9 mouse cellular contexts compared by ENCODE assay signal in genomic region chr19:38238213-38238951, GRCm38 (mm10). TPM values are rescaled to one million over a fixed set of nuclear protein-coding genes. Genes with fewer than 3 reads are reported as not detected.
DNase-seq lines count a peak whose midpoint lies in the region; ATAC-seq and TF ChIP-seq lines count a peak whose summit lies in the region.
"Had no signal": no experiment of that assay in that cellular context is flagged by ENCODE, and none has a peak within 500 bp of the region (broad histone marks: within the 10 kb centered on the region; RNA-seq: fewer than 3 reads in every experiment).

No protein-coding gene starts in this region.

- H3K27me3 ChIP-seq in embryonic facial prominence, embryonic 10.5 days (replicated peaks; ENCODE audit: low read depth, poor library complexity, severe bottlenecking): no peaks in the 10 kb centered on the region
- no peaks in the 10 kb centered on the region for H3K27me3 ChIP-seq in intestine, embryonic 16.5 days (replicated peaks; ENCODE audit: control insufficient read depth, insufficient read depth, low read length)
- no peaks in the 10 kb centered on the region for H3K27me3 ChIP-seq in midbrain, postnatal 0 days (ENCODE audit: insufficient read depth, low read length)
- H3K27me3 ChIP-seq in kidney, embryonic 14.5 days (ENCODE audit: control insufficient read depth, insufficient read depth, low read length): no peaks in the 10 kb centered on the region
- H3K27me3 ChIP-seq: heart, embryonic 13.5 days had no signal

- H3K9ac ChIP-seq in intestine, embryonic 16.5 days (ENCODE audit: low read depth, low read length): no peak overlapping the region
- H3K9ac ChIP-seq in midbrain, postnatal 0 days (replicated peaks; ENCODE audit: low read length, poor library complexity, severe bottlenecking): no peak overlapping the region
- no peak overlapping the region for H3K9ac ChIP-seq in kidney, embryonic 14.5 days (ENCODE audit: low read depth, low read length)
- H3K9ac ChIP-seq: heart, embryonic 13.5 days had no signal

- DNase-seq in embryonic facial prominence, embryonic 10.5 days (ENCODE audit: low spot score): no peak
- peak; percentile 53 for DNase-seq in midbrain, postnatal 0 days (ENCODE audit: low spot score)
- no peak for DNase-seq in adipocyte (ENCODE audit: low spot score)
- DNase-seq in T-cell, adult 2 months (ENCODE audit: low spot score): no peak
- no peak for DNase-seq in gastrocnemius, postnatal 4 days (ENCODE audit: low spot score in 2 of 2)

- H3K36me3 ChIP-seq in embryonic facial prominence, embryonic 10.5 days (replicated peaks): no peaks in the 10 kb centered on the region
- H3K36me3 ChIP-seq in intestine, embryonic 16.5 days (ENCODE audit: control insufficient read depth, insufficient read depth, low read length): no peaks in the 10 kb centered on the region
- no peaks in the 10 kb centered on the region for H3K36me3 ChIP-seq in midbrain, postnatal 0 days (ENCODE audit: insufficient read depth, low read length)
- H3K36me3 ChIP-seq in kidney, embryonic 14.5 days (ENCODE audit: control insufficient read depth, insufficient read depth, low read length): no peaks in the 10 kb centered on the region
- H3K36me3 ChIP-seq: heart, embryonic 13.5 days had no signal

- TF ChIP-seq CTCF in midbrain, postnatal 0 days (IDR thresholded peaks at IDR 0.05): no peak

- H3K4me2 ChIP-seq in intestine, embryonic 16.5 days (ENCODE audit: low read depth, low read length): no peak overlapping the region
- H3K4me2 ChIP-seq in midbrain, postnatal 0 days (ENCODE audit: low read depth, low read length, poor library complexity, severe bottlenecking): no peak overlapping the region
- no peak overlapping the region for H3K4me2 ChIP-seq in kidney, embryonic 14.5 days (replicated peaks; ENCODE audit: low read depth, low read length)
- H3K4me2 ChIP-seq: heart, embryonic 13.5 days had no signal

- no peak overlapping the region for H3K4me3 ChIP-seq in embryonic facial prominence, embryonic 10.5 days
- H3K4me3 ChIP-seq in intestine, embryonic 16.5 days (ENCODE audit: low read length): no peak overlapping the region
- no peak overlapping the region for H3K4me3 ChIP-seq in midbrain, postnatal 0 days (ENCODE audit: low read depth, low read length)
- H3K4me3 ChIP-seq in kidney, embryonic 14.5 days (ENCODE audit: low read length): no peak overlapping the region
- H3K4me3 ChIP-seq: heart, embryonic 13.5 days had no signal

- ATAC-seq in cerebellum, adult (ENCODE audit: insufficient number of reproducible peaks, low FRiP score, low TSS enrichment): peak; percentile 91
- ATAC-seq in intestine, embryonic 16.5 days: 0 out of 2 replicates have a peak, but pooled peaks have one; percentile 13
- peak; percentile 55 for ATAC-seq in midbrain, postnatal 0 days (ENCODE audit: low FRiP score)
- ATAC-seq in kidney, embryonic 14.5 days (ENCODE audit: low FRiP score, low TSS enrichment): no peak

- WGBS in embryonic facial prominence, embryonic 10.5 days: 68% methylated on average over 12 of the region's 12 CpGs
- WGBS in intestine, embryonic 16.5 days: 59% methylated on average over 12 of the region's 12 CpGs
- 43% methylated on average over 12 of the region's 12 CpGs for WGBS in midbrain, postnatal 0 days
- WGBS in kidney, embryonic 14.5 days: 69% methylated on average over 12 of the region's 12 CpGs

- H3K9me3 ChIP-seq in embryonic facial prominence, embryonic 10.5 days: no peaks in the 10 kb centered on the region
- no peaks in the 10 kb centered on the region for H3K9me3 ChIP-seq in intestine, embryonic 16.5 days (ENCODE audit: control insufficient read depth, low read length)
- no peaks in the 10 kb centered on the region for H3K9me3 ChIP-seq in midbrain, postnatal 0 days (ENCODE audit: low read length)
- no peaks in the 10 kb centered on the region for H3K9me3 ChIP-seq in kidney, embryonic 14.5 days (ENCODE audit: control insufficient read depth, low read length)
- H3K9me3 ChIP-seq: heart, embryonic 13.5 days had no signal

- H3K27ac ChIP-seq in embryonic facial prominence, embryonic 10.5 days (replicated peaks): peak overlapping the region; percentile 48
- no peak overlapping the region for H3K27ac ChIP-seq in intestine, embryonic 16.5 days (ENCODE audit: low read length)
- H3K27ac ChIP-seq in midbrain, postnatal 0 days (ENCODE audit: low read depth, low read length): no peak overlapping the region
- H3K27ac ChIP-seq in kidney, embryonic 14.5 days (ENCODE audit: low read depth, low read length): no peak overlapping the region
- H3K27ac ChIP-seq: heart, embryonic 13.5 days had no signal

- peaks cover 19% of the 10 kb centered on the region for H3K4me1 ChIP-seq in embryonic facial prominence, embryonic 10.5 days
- H3K4me1 ChIP-seq in intestine, embryonic 16.5 days (ENCODE audit: control insufficient read depth, insufficient read depth, low read length): peaks cover 4% of the 10 kb centered on the region; the same call in 1 of the 2 replicates
- peaks cover 4% of the 10 kb centered on the region; the same call in 1 of the 2 replicates for H3K4me1 ChIP-seq in midbrain, postnatal 0 days (ENCODE audit: insufficient read depth, low read length)
- no peaks in the 10 kb centered on the region for H3K4me1 ChIP-seq in kidney, embryonic 14.5 days (ENCODE audit: control insufficient read depth, insufficient read depth, low read length)

RNA-seq across cellular contexts. Expression of gene Fra10ac1, which starts 14.4 kb away (rescaled TPM):
- polyA plus RNA-seq in embryonic facial prominence, embryonic 10.5 days (2016; fragmentation: Nextera tagmentation; extraction: Ambion mirVana): 44.1 and 44.6 TPM in 2 replicates
- polyA plus RNA-seq in intestine, embryonic 16.5 days (2015; fragmentation: Nextera tagmentation; extraction: Ambion mirVana): 29.6 and 33.6 TPM in 2 replicates
- 4.9 and 10.1 TPM in 2 replicates for total RNA-seq in midbrain, postnatal 0 days (2014; rRNA removed)
- polyA plus RNA-seq in midbrain, postnatal 0 days (2015; fragmentation: Nextera tagmentation; extraction: Ambion mirVana): 25.5 and 31.4 TPM in 2 replicates
- 36.2 and 42.7 TPM in 2 replicates for polyA plus RNA-seq in kidney, embryonic 14.5 days (2014; fragmentation: Nextera tagmentation; extraction: Ambion mirVana)
- 10 to 100 TPM; 11.3 to 13.2 TPM for total RNA-seq in gastrocnemius, postnatal 4 days (2021)

RNA-seq across cellular contexts. Expression of gene Lgi1, which starts 26.0 kb away (rescaled TPM):
- 1.2 and 1.4 TPM in 2 replicates for polyA plus RNA-seq in embryonic facial prominence, embryonic 10.5 days (2016; fragmentation: Nextera tagmentation; extraction: Ambion mirVana)
- polyA plus RNA-seq in intestine, embryonic 16.5 days (2015; fragmentation: Nextera tagmentation; extraction: Ambion mirVana): 0.46 and 0.51 TPM in 2 replicates
- 27.0 and 32.8 TPM in 2 replicates for total RNA-seq in midbrain, postnatal 0 days (2014; rRNA removed)
- polyA plus RNA-seq in midbrain, postnatal 0 days (2015; fragmentation: Nextera tagmentation; extraction: Ambion mirVana): 22.5 and 28.3 TPM in 2 replicates
- 0.86 and 1.6 TPM in 2 replicates for polyA plus RNA-seq in kidney, embryonic 14.5 days (2014; fragmentation: Nextera tagmentation; extraction: Ambion mirVana)
- total RNA-seq in gastrocnemius, postnatal 4 days (2021): 1 to 10 TPM; 3.3 to 3.8 TPM
- polyA plus RNA-seq: heart, embryonic 13.5 days had no signal
